In genomic region chr10:95217956-95218682, GRCm38 (mm10) we compare ENCODE assay signal across 9 mouse cellular contexts.
DNase-seq lines count a peak whose midpoint lies in the region; ATAC-seq and TF ChIP-seq lines count a peak whose summit lies in the region.
"Had no signal": no experiment of that assay in that cellular context is flagged by ENCODE, and none has a peak within 500 bp of the region (broad histone marks: within the 10 kb centered on the region; RNA-seq: fewer than 3 reads in every experiment).

No protein-coding gene starts in this region.

- H3K4me3 ChIP-seq in testis, adult 2 months (ENCODE audit: control insufficient read depth, low read depth, low read length) = no peak overlapping the region
- H3K4me3 ChIP-seq in kidney, embryonic 14.5 days (ENCODE audit: low read length) = no peak overlapping the region
- no peak overlapping the region for H3K4me3 ChIP-seq in stomach, embryonic 15.5 days (replicated peaks)

- H3K4me2 ChIP-seq in kidney, embryonic 14.5 days (replicated peaks; ENCODE audit: low read depth, low read length) = no peak overlapping the region
- no peak overlapping the region for H3K4me2 ChIP-seq in stomach, embryonic 15.5 days

- 48% methylated on average over 18 of the region's 18 CpGs for WGBS in kidney, embryonic 14.5 days
- WGBS in stomach, embryonic 15.5 days = 40% methylated on average over 18 of the region's 18 CpGs

- ATAC-seq in kidney, embryonic 14.5 days (ENCODE audit: low FRiP score, low TSS enrichment) = 0 out of 2 replicates have a peak, but pooled peaks have one; percentile 35
- ATAC-seq in stomach, embryonic 15.5 days (ENCODE audit: insufficient read depth, low FRiP score, low read depth) = no peak

- peak overlapping the region; percentile 7 for H3K27ac ChIP-seq in testis, adult 2 months (ENCODE audit: control insufficient read depth, insufficient read depth, low read depth, low read length)
- H3K27ac ChIP-seq in kidney, embryonic 14.5 days (ENCODE audit: low read depth, low read length) = no peak overlapping the region
- H3K27ac ChIP-seq in stomach, embryonic 15.5 days = 0 out of 2 replicates have a peak overlapping the region, but pooled peaks have one; percentile 26
- H3K27ac ChIP-seq: macrophage had no signal

- no peaks in the 10 kb centered on the region for H3K9me3 ChIP-seq in kidney, embryonic 14.5 days (ENCODE audit: control insufficient read depth, low read length)
- no peaks in the 10 kb centered on the region for H3K9me3 ChIP-seq in stomach, embryonic 15.5 days

- peaks cover 3% of the 10 kb centered on the region for H3K4me1 ChIP-seq in testis, adult 2 months (ENCODE audit: control insufficient read depth, insufficient read depth, low read length)
- no peaks in the 10 kb centered on the region for H3K4me1 ChIP-seq in kidney, embryonic 14.5 days (ENCODE audit: control insufficient read depth, insufficient read depth, low read length)
- H3K4me1 ChIP-seq in stomach, embryonic 15.5 days = no peaks in the 10 kb centered on the region

- H3K27me3 ChIP-seq in testis, adult 2 months (ENCODE audit: control insufficient read depth, insufficient read depth, low read length) = no peaks in the 10 kb centered on the region
- no peaks in the 10 kb centered on the region for H3K27me3 ChIP-seq in kidney, embryonic 14.5 days (ENCODE audit: control insufficient read depth, insufficient read depth, low read length)
- no peaks in the 10 kb centered on the region for H3K27me3 ChIP-seq in stomach, embryonic 15.5 days (replicated peaks)

- no peak overlapping the region for H3K9ac ChIP-seq in kidney, embryonic 14.5 days (ENCODE audit: low read depth, low read length)
- no peak overlapping the region for H3K9ac ChIP-seq in stomach, embryonic 15.5 days

- no peak; the same call in 1 of the 2 replicates for TF ChIP-seq CTCF in testis, adult 2 months (IDR thresholded peaks at IDR 0.05; ENCODE audit: control insufficient read depth, insufficient read depth, insufficient replicate concordance, low read depth, low read length)

- TF ChIP-seq POLR2A in testis, adult 2 months (IDR thresholded peaks at IDR 0.05; ENCODE audit: control insufficient read depth, low read depth, low read length) = no peak

- no peaks in the 10 kb centered on the region for H3K36me3 ChIP-seq in testis, adult 2 months (ENCODE audit: control insufficient read depth, insufficient read depth, low read length)
- H3K36me3 ChIP-seq in kidney, embryonic 14.5 days (ENCODE audit: control insufficient read depth, insufficient read depth, low read length) = no peaks in the 10 kb centered on the region
- H3K36me3 ChIP-seq in stomach, embryonic 15.5 days = no peaks in the 10 kb centered on the region

- DNase-seq in adrenal gland, postnatal 36 days = peak; percentile 35 to 46
- no peak for DNase-seq in adrenal gland, adult 8-10 months
- no peak for DNase-seq in testis, postnatal 10 days (ENCODE audit: low spot score)
- no peak for DNase-seq in layer of hippocampus, postnatal 10 days (ENCODE audit: low spot score in 2 of 2)
- DNase-seq in cerebellum, postnatal 10 days = no peak

Comparison
In these comparisons a context has a peak if more than half of its experiments do, and no peak if none do; other contexts are left out.
1. DNase-seq: peak in adrenal gland, postnatal 36 days (2 of 2); none in adrenal gland, adult 8-10 months (single experiment), testis, postnatal 10 days (single experiment), layer of hippocampus, postnatal 10 days (0 of 2) and cerebellum, postnatal 10 days (0 of 2).